Mouse (Mus musculus): ENCODE results near the gene Itgb1bp1. TPM values are rescaled to one million over a fixed set of nuclear protein-coding genes. Genes with fewer than 3 reads are reported as not detected.

Itgb1bp1 gene
- total RNA-seq, 4 experiments from 2014 or later, result 41.9 to 54.9 (median 43.9) TPM

GRCm38 (mm10) chr12:21301932-21302331, 15.8 kb upstream of the Itgb1bp1 start:
- DNase-seq (ENCODE audit: low spot score), result no peak

- DNase-seq (ENCODE audit: low spot score), result peak; percentile 54
These were observed 15.2 kb upstream of the Itgb1bp1 start for GRCm38 (mm10) chr12:21301324-21301723.

- no peak for DNase-seq (ENCODE audit: low spot score)
These were observed 12.8 kb upstream of the Itgb1bp1 start for GRCm38 (mm10) chr12:21298856-21299255.

GRCm38 (mm10) chr12:21289651-21290050, 3.6 kb upstream of the Itgb1bp1 start:
- no peak for DNase-seq (ENCODE audit: low spot score)

GRCm38 (mm10) chr12:21288716-21289395, 2.8 kb upstream of the Itgb1bp1 start:
- no peak for DNase-seq (ENCODE audit: low spot score)

GRCm38 (mm10) chr12:21286712-21287650, 897 bp upstream of the Itgb1bp1 start:
- peak; percentile 13 for DNase-seq (ENCODE audit: low spot score)

- no peak for DNase-seq (ENCODE audit: low spot score)
These were observed 409 bp downstream of the Itgb1bp1 start for GRCm38 (mm10) chr12:21285508-21286242.

- DNase-seq (ENCODE audit: low spot score), result no peak
These were observed 1.2 kb downstream of the Itgb1bp1 start, which contains the start of gene Cpsf3 for GRCm38 (mm10) chr12:21284761-21285441. Gene Cpsf3 (plus strand): TSS chr12:21285391.

- DNase-seq (ENCODE audit: low spot score), result no peak
These were observed 8.7 kb downstream of the Itgb1bp1 start for GRCm38 (mm10) chr12:21277352-21277864.

- DNase-seq (ENCODE audit: low spot score), result no peak
These were observed 11.6 kb downstream of the Itgb1bp1 start for GRCm38 (mm10) chr12:21274446-21274845.

- no peak for DNase-seq (ENCODE audit: low spot score)
These were observed 17.9 kb downstream of the Itgb1bp1 start for GRCm38 (mm10) chr12:21268083-21268616.

- no peak for DNase-seq (ENCODE audit: low spot score)
These were observed 19.3 kb downstream of the Itgb1bp1 start for GRCm38 (mm10) chr12:21266784-21267098.

GRCm38 (mm10) chr12:21265946-21266783, 19.9 kb downstream of the Itgb1bp1 start:
- DNase-seq (ENCODE audit: low spot score), result peak; percentile 48

GRCm38 (mm10) chr12:21265501-21265900, 20.6 kb downstream of the Itgb1bp1 start:
- DNase-seq (ENCODE audit: low spot score), result no peak

GRCm38 (mm10) chr12:21264970-21265369, 21.1 kb downstream of the Itgb1bp1 start:
- no peak for DNase-seq (ENCODE audit: low spot score)

- peak; percentile 85 for DNase-seq (ENCODE audit: low spot score)
These were observed 21.8 kb downstream of the Itgb1bp1 start for GRCm38 (mm10) chr12:21264241-21264640.

- DNase-seq (ENCODE audit: low spot score), result no peak
These were observed 22.8 kb downstream of the Itgb1bp1 start for GRCm38 (mm10) chr12:21263256-21263655.

- DNase-seq (ENCODE audit: low spot score), result peak; percentile 7
These were observed 24.6 kb downstream of the Itgb1bp1 start for GRCm38 (mm10) chr12:21261521-21261920.

- DNase-seq (ENCODE audit: low spot score), result no peak
These were observed 25.4 kb downstream of the Itgb1bp1 start for GRCm38 (mm10) chr12:21260494-21261256.

Measured in heart, adult 8-10 months (tissue).